Mouse (Mus musculus) C3H10T1/2 (cell line): ENCODE data around the gene Ess2. TPM values are rescaled to one million over a fixed set of nuclear protein-coding genes. Genes with fewer than 3 reads are reported as not detected.

Experiments
- polyA plus RNA-seq, 2 experiments: library from polyadenylated mRNA; unstranded; fragments of >200 nt; fragmentation: generic; extraction: Trizol; gene quantifications; one replicate each; pipeline ENCODE4 v1.2.1; 2012; ENCODE audit warnings: missing spikeins in 2 of 2

Gene Ess2
- 10 to 100 TPM; 17.5 to 30.4 TPM for polyA plus RNA-seq

GRCm38 (mm10) chr16:17911052-17911595, at the start of gene Ess2:
Gene Ess2 (minus strand): TSS chr16:17911348.

GRCm38 (mm10) chr16:17928087-17928580, 17.0 kb upstream of the Ess2 start, which contains the start of gene Slc25a1:
Gene Slc25a1 (minus strand): TSS chr16:17928219.

GRCm38 (mm10) chr16:17914307-17915249, 3.4 kb upstream of the Ess2 start, which contains the start of gene Gsc2:
Gene Gsc2 (minus strand): TSS chr16:17915059.

GRCm38 (mm10) chr16:17898462-17898861, 12.7 kb downstream of the Ess2 start, which contains the start of the genes Dgcr2 and Tssk2:
Gene Dgcr2 (minus strand): TSS chr16:17898562.
Gene Tssk2 (plus strand): TSS chr16:17898637.

GRCm38 (mm10) chr16:17893923-17894322, 17.2 kb downstream of the Ess2 start, which contains the start of gene Tssk1:
Gene Tssk1 (plus strand): TSS chr16:17894223.

GRCm38 (mm10) chr16:17891567-17891959, 19.6 kb downstream of the Ess2 start, which contains the start of gene Gm20518:
Gene Gm20518 (minus strand): TSS chr16:17891671.

Other genes starting within 250 kb of the Ess2 start
- gene Med15, start 178.5 kb downstream of the Ess2 start, polyA plus RNA-seq, result 10 to 100 TPM; 15.8 to 54.1 TPM
- 10 to 100 TPM; 19.3 to 59.6 TPM for gene Klhl22, start 151.7 kb downstream of the Ess2 start, polyA plus RNA-seq
- gene Scarf2, start 114.1 kb downstream of the Ess2 start, polyA plus RNA-seq, result 100 to 1,000 TPM in 1 of 2 experiments, 10 to 100 TPM in 1; 35.1 to 151 TPM
- under 1 TPM in 1 of 2 experiments, not detected in 1; 0.46 TPM for gene B830017H08Rik, start 78.2 kb downstream of the Ess2 start, polyA plus RNA-seq
- 1 to 10 TPM in 1 of 2 experiments, under 1 TPM in 1; 0.37 to 5.4 TPM for gene Car15, start 73.0 kb downstream of the Ess2 start, polyA plus RNA-seq
- under 1 TPM; 0.01 to 0.39 TPM for gene Gm20518, start 19.7 kb downstream of the Ess2 start, polyA plus RNA-seq
- gene Tssk1, start 17.1 kb downstream of the Ess2 start, polyA plus RNA-seq, result under 1 TPM; 0.02 to 0.19 TPM
- 10 to 100 TPM; 25.5 to 64.3 TPM for gene Dgcr2, start 12.8 kb downstream of the Ess2 start, polyA plus RNA-seq
- under 1 TPM; 0.04 to 0.14 TPM for gene Tssk2, start 12.7 kb downstream of the Ess2 start, polyA plus RNA-seq
- not detected for gene Gsc2, start 3.7 kb upstream of the Ess2 start, polyA plus RNA-seq
- 100 to 1,000 TPM; 104 to 113 TPM for gene Slc25a1, start 16.9 kb upstream of the Ess2 start, polyA plus RNA-seq
- not detected for gene Vpreb2, start 69.1 kb upstream of the Ess2 start, polyA plus RNA-seq
- gene Dgcr6, start 141.5 kb upstream of the Ess2 start, polyA plus RNA-seq, result 100 to 1,000 TPM; 113 to 200 TPM
- gene Prodh, start 178.9 kb upstream of the Ess2 start, polyA plus RNA-seq, result under 1 TPM; 0.02 to 0.28 TPM
- gene Rtn4r, start 216.3 kb upstream of the Ess2 start, polyA plus RNA-seq, result 1 to 10 TPM in 1 of 2 experiments, under 1 TPM in 1; 0.29 to 1.5 TPM